Mouse (Mus musculus) ES-E14 (cell line): ENCODE results near the gene Cdr2.

ENCODE experiments used
- CHD2 ChIP-seq: IDR thresholded peaks from 2 replicates; pipeline ENCODE4 v1.6.1; 2014; ENCODE audit warnings: mild to moderate bottlenecking, low read depth, low read length, inconsistent platforms
- HCFC1 ChIP-seq: IDR thresholded peaks from 2 replicates; pipeline ENCODE4 v1.6.1; 2012; ENCODE audit warnings: low read length, inconsistent platforms, borderline replicate concordance; ENCODE audit not compliant: insufficient read depth
- MAFK ChIP-seq: IDR thresholded peaks from 2 replicates; pipeline ENCODE4 v1.6.1; 2014; ENCODE audit warnings: mild to moderate bottlenecking, low read depth, low read length, inconsistent platforms; ENCODE audit not compliant: insufficient read depth
- ZC3H11A ChIP-seq: IDR thresholded peaks from 2 replicates; pipeline ENCODE4 v1.6.1; 2012; ENCODE audit warnings: low read depth, mild to moderate bottlenecking, inconsistent platforms, low read length, borderline replicate concordance
- ZNF384 ChIP-seq: IDR thresholded peaks from 2 replicates; pipeline ENCODE4 v1.6.1; 2012; ENCODE audit warnings: low read depth, low read length, inconsistent platforms

GRCm38 (mm10) chr7:120940343-120940742 is 41.8 kb downstream of the Cdr2 start:
- TF ChIP-seq CHD2, result no peak
- TF ChIP-seq ZNF384, result no peak
- no peak for TF ChIP-seq MAFK
- no peak for TF ChIP-seq HCFC1
- TF ChIP-seq ZC3H11A, result no peak
